Comparison of ENCODE assay signal across 8 mouse cellular contexts in genomic region chr15:9139447-9139846, GRCm38 (mm10). TPM values are rescaled to one million over a fixed set of nuclear protein-coding genes. Genes with fewer than 3 reads are reported as not detected.
DNase-seq lines count a peak whose midpoint lies in the region; ATAC-seq and TF ChIP-seq lines count a peak whose summit lies in the region.

No protein-coding gene starts in this region.

- no peak for ATAC-seq in midbrain, embryonic 12.5 days (ENCODE audit: low FRiP score, low read depth)

- peaks cover 7% of the 10 kb centered on the region for H3K4me1 ChIP-seq in thymus, adult 2 months (replicated peaks; ENCODE audit: control insufficient read depth, insufficient read depth, low read length)
- H3K4me1 ChIP-seq in midbrain, embryonic 12.5 days = peaks cover 25% of the 10 kb centered on the region

- H3K4me3 ChIP-seq in thymus, adult 2 months (ENCODE audit: control insufficient read depth, insufficient read depth, low read length) = peak overlapping the region; percentile 43
- peak overlapping the region; percentile 90 for H3K4me3 ChIP-seq in midbrain, embryonic 12.5 days

- no peak for TF ChIP-seq POLR2A in thymus, adult 2 months (IDR thresholded peaks at IDR 0.05; ENCODE audit: control insufficient read depth, extremely low read depth, insufficient read depth, low read length, poor library complexity)

- H3K27me3 ChIP-seq in thymus, adult 2 months (ENCODE audit: control insufficient read depth, insufficient read depth, low read length) = no peaks in the 10 kb centered on the region
- H3K27me3 ChIP-seq in midbrain, embryonic 12.5 days = no peaks in the 10 kb centered on the region

- H3K9ac ChIP-seq in midbrain, embryonic 12.5 days (replicated peaks) = peak overlapping the region; percentile 69

- peak; percentile 13 for DNase-seq in adrenal gland, adult 8-10 months
- no peak for DNase-seq in adrenal gland, postnatal 4 days (ENCODE audit: low spot score in 2 of 2)
- peak; percentile 11 for DNase-seq in thymus, adult 2 months
- no peak for DNase-seq in thymus, postnatal 25 days
- peak; percentile 15 for DNase-seq in heart, postnatal 4 days
- DNase-seq in gastrocnemius, postnatal 10 days = no peak
- DNase-seq in kidney, adult 18-20 months = no peak

- H3K4me2 ChIP-seq in midbrain, embryonic 12.5 days (replicated peaks) = peak overlapping the region; percentile 69

- no peak for TF ChIP-seq CTCF in thymus, adult 2 months (IDR thresholded peaks at IDR 0.05; ENCODE audit: borderline replicate concordance, control insufficient read depth, extremely low read depth, insufficient read depth, low read length, poor library complexity)

- H3K27ac ChIP-seq in thymus, adult 2 months (ENCODE audit: control insufficient read depth, insufficient read depth, low read length) = no peak overlapping the region
- H3K27ac ChIP-seq in midbrain, embryonic 12.5 days (replicated peaks) = no peak overlapping the region

- WGBS in thymus, adult 2 months = 47% methylated on average over 10 of the region's 10 CpGs
- WGBS in midbrain, embryonic 12.5 days = 30% methylated on average over 10 of the region's 10 CpGs

- H3K36me3 ChIP-seq in thymus, adult 2 months (ENCODE audit: control insufficient read depth, insufficient read depth, low read length) = no peaks in the 10 kb centered on the region
- H3K36me3 ChIP-seq in midbrain, embryonic 12.5 days = peaks cover 33% of the 10 kb centered on the region

- H3K9me3 ChIP-seq in midbrain, embryonic 12.5 days = no peaks in the 10 kb centered on the region

RNA-seq across cellular contexts. Expression of gene Lmbrd2, which starts 0.9 kb away (rescaled TPM):
- 10 to 100 TPM; 26.3 to 35.9 (median 34.2) TPM for total RNA-seq in adrenal gland, adult 8-10 months (2022)
- 10 to 100 TPM; 23.1 to 24.5 TPM for total RNA-seq in adrenal gland, postnatal 4 days (2021)
- polyA plus RNA-seq in thymus, adult 2 months (2012; rRNA removed) = 10.0 and 12.3 TPM in 2 replicates
- 10 to 100 TPM; 17.4 to 18.0 TPM for total RNA-seq in heart, postnatal 4 days (2021)
- 3.4 and 3.5 TPM in 2 replicates for polyA plus RNA-seq in midbrain, embryonic 12.5 days (2016; fragmentation: Nextera tagmentation; extraction: Ambion mirVana)
- 10 to 100 TPM; 16.6 to 16.7 TPM for total RNA-seq in gastrocnemius, postnatal 10 days (2021)

RNA-seq across cellular contexts. Expression of gene Skp2, which starts 15.8 kb away (rescaled TPM):
- 1 to 10 TPM; 3.1 to 4.3 (median 3.6) TPM for total RNA-seq in adrenal gland, adult 8-10 months (2022)
- total RNA-seq in adrenal gland, postnatal 4 days (2021) = 10 to 100 TPM; 12.0 to 14.6 TPM
- 11.5 and 14.2 TPM in 2 replicates for polyA plus RNA-seq in thymus, adult 2 months (2012; rRNA removed)
- 1 to 10 TPM; 9.3 to 9.9 TPM for total RNA-seq in heart, postnatal 4 days (2021)
- polyA plus RNA-seq in midbrain, embryonic 12.5 days (2016; fragmentation: Nextera tagmentation; extraction: Ambion mirVana) = 85.9 and 86.1 TPM in 2 replicates
- total RNA-seq in gastrocnemius, postnatal 10 days (2021) = 1 to 10 TPM; 5.5 to 8.5 TPM

Comparison
In these comparisons a context has a peak if more than half of its experiments do, and no peak if none do; other contexts are left out.
1. DNase-seq: peak in adrenal gland, adult 8-10 months (single experiment), thymus, adult 2 months (single experiment) and heart, postnatal 4 days (single experiment); none in adrenal gland, postnatal 4 days (0 of 2), thymus, postnatal 25 days (single experiment), gastrocnemius, postnatal 10 days (single experiment) and kidney, adult 18-20 months (single experiment).